10 mouse cellular contexts compared by ENCODE assay signal in genomic region chr1:74249331-74249980, GRCm38 (mm10). TPM values are rescaled to one million over a fixed set of nuclear protein-coding genes. Genes with fewer than 3 reads are reported as not detected.
A peak's percentile ranks its signal among the peaks of the same experiment; 100 is the strongest.
DNase-seq lines count a peak whose midpoint lies in the region; ATAC-seq lines count a peak whose summit lies in the region.
"Had no signal": no experiment of that assay in that cellular context is flagged by ENCODE, and none has a peak within 500 bp of the region (broad histone marks: within the 10 kb centered on the region; RNA-seq: fewer than 3 reads in every experiment).

No protein-coding gene starts in this region.

- ATAC-seq in liver, embryonic 12.5 days: peak; percentile 59; the same call in 1 of the 2 replicates
- ATAC-seq in forebrain, embryonic 16.5 days: no peak

- H3K27me3 ChIP-seq in liver, embryonic 12.5 days (replicated peaks): no peaks in the 10 kb centered on the region
- no peaks in the 10 kb centered on the region for H3K27me3 ChIP-seq in forebrain, embryonic 16.5 days (replicated peaks; ENCODE audit: control insufficient read depth, insufficient read depth, low read length)

- no peaks in the 10 kb centered on the region for H3K9me3 ChIP-seq in liver, embryonic 12.5 days (replicated peaks)
- no peaks in the 10 kb centered on the region for H3K9me3 ChIP-seq in forebrain, embryonic 16.5 days (ENCODE audit: control insufficient read depth, low read length)

- DNase-seq in urinary bladder, postnatal 14 days (ENCODE audit: low spot score): peak; percentile 23
- no peak for DNase-seq in urinary bladder, postnatal 10 days (ENCODE audit: low spot score)
- DNase-seq in heart, postnatal 4 days: peak; percentile 17
- DNase-seq in right cerebral cortex, postnatal 4 days: no peak
- no peak for DNase-seq in adrenal gland, adult 8-10 months
- DNase-seq in layer of hippocampus, adult 8-10 months (ENCODE audit: low spot score in 2 of 2): no peak

- H3K4me2 ChIP-seq in liver, embryonic 12.5 days: 0 out of 2 replicates have a peak overlapping the region, but pooled peaks have one; percentile 15
- no peak overlapping the region for H3K4me2 ChIP-seq in forebrain, embryonic 16.5 days (ENCODE audit: low read length)

- peaks cover 86% of the 10 kb centered on the region for H3K36me3 ChIP-seq in liver, embryonic 12.5 days
- H3K36me3 ChIP-seq in forebrain, embryonic 16.5 days (ENCODE audit: control insufficient read depth, insufficient read depth): peaks cover 39% of the 10 kb centered on the region

- no peak overlapping the region for H3K4me3 ChIP-seq in liver, embryonic 12.5 days
- no peak overlapping the region for H3K4me3 ChIP-seq in forebrain, embryonic 16.5 days (replicated peaks; ENCODE audit: low read length)

- WGBS in liver, embryonic 12.5 days (ENCODE audit: insufficient replicate concordance): 50% methylated on average over 5 of the region's 5 CpGs
- 72% methylated on average over 5 of the region's 5 CpGs for WGBS in forebrain, embryonic 16.5 days

- peaks cover 49% of the 10 kb centered on the region for H3K4me1 ChIP-seq in liver, embryonic 12.5 days
- no peaks in the 10 kb centered on the region for H3K4me1 ChIP-seq in forebrain, embryonic 16.5 days (replicated peaks; ENCODE audit: control insufficient read depth, insufficient read depth, low read length)

- no peak overlapping the region for H3K9ac ChIP-seq in liver, embryonic 12.5 days
- no peak overlapping the region for H3K9ac ChIP-seq in forebrain, embryonic 16.5 days (replicated peaks; ENCODE audit: low read depth, low read length)

- H3K27ac ChIP-seq in liver, embryonic 12.5 days: peak overlapping the region; percentile 66
- H3K27ac ChIP-seq in forebrain, embryonic 16.5 days (ENCODE audit: low read length): no peak overlapping the region

RNA-seq across cellular contexts. Expression of gene Arpc2, which starts 13.6 kb away (rescaled TPM):
- 100 to 1,000 TPM; 246 to 249 TPM for total RNA-seq in heart, postnatal 4 days (2021)
- 268 and 269 TPM in 2 replicates for polyA plus RNA-seq in liver, embryonic 12.5 days (2016; fragmentation: Nextera tagmentation; extraction: Ambion mirVana)
- total RNA-seq in adrenal gland, adult 8-10 months (2022): 100 to 1,000 TPM; 171 to 184 (median 181) TPM
- 413 and 455 TPM in 2 replicates for polyA plus RNA-seq in forebrain, embryonic 16.5 days (2015; fragmentation: Nextera tagmentation; extraction: Ambion mirVana)
- total RNA-seq in layer of hippocampus, adult 8-10 months (2022): 100 to 1,000 TPM; 324 to 350 (median 341) TPM

RNA-seq across cellular contexts. Expression of gene Gpbar1, which starts 28.9 kb away (rescaled TPM):
- total RNA-seq in heart, postnatal 4 days (2021): not detected
- 1.2 and 1.5 TPM in 2 replicates for polyA plus RNA-seq in liver, embryonic 12.5 days (2016; fragmentation: Nextera tagmentation; extraction: Ambion mirVana)
- not detected for total RNA-seq in adrenal gland, adult 8-10 months (2022)
- polyA plus RNA-seq in forebrain, embryonic 16.5 days (2015; fragmentation: Nextera tagmentation; extraction: Ambion mirVana): 0.20 TPM in 1 of 2 replicates, not detected in the other
- not detected for total RNA-seq in layer of hippocampus, adult 8-10 months (2022)
- total RNA-seq: adrenal gland, adult 18-20 months had no signal

RNA-seq across cellular contexts. Expression of gene Aamp, which starts 35.1 kb away (rescaled TPM):
- total RNA-seq in heart, postnatal 4 days (2021): 100 to 1,000 TPM; 103 to 105 TPM
- polyA plus RNA-seq in liver, embryonic 12.5 days (2016; fragmentation: Nextera tagmentation; extraction: Ambion mirVana): 119 and 120 TPM in 2 replicates
- 100 to 1,000 TPM; 174 to 226 (median 192) TPM for total RNA-seq in adrenal gland, adult 8-10 months (2022)
- polyA plus RNA-seq in forebrain, embryonic 16.5 days (2015; fragmentation: Nextera tagmentation; extraction: Ambion mirVana): 216 and 225 TPM in 2 replicates
- total RNA-seq in layer of hippocampus, adult 8-10 months (2022): 100 to 1,000 TPM; 150 to 159 (median 154) TPM

RNA-seq across cellular contexts. Expression of gene Pnkd, which starts 35.3 kb away (rescaled TPM):
- 100 to 1,000 TPM; 198 to 211 TPM for total RNA-seq in heart, postnatal 4 days (2021)
- polyA plus RNA-seq in liver, embryonic 12.5 days (2016; fragmentation: Nextera tagmentation; extraction: Ambion mirVana): 45.7 and 48.7 TPM in 2 replicates
- total RNA-seq in adrenal gland, adult 8-10 months (2022): 10 to 100 TPM; 68.1 to 76.1 (median 74.6) TPM
- 98.4 and 105 TPM in 2 replicates for polyA plus RNA-seq in forebrain, embryonic 16.5 days (2015; fragmentation: Nextera tagmentation; extraction: Ambion mirVana)
- total RNA-seq in layer of hippocampus, adult 8-10 months (2022): 100 to 1,000 TPM; 170 to 190 (median 177) TPM

RNA-seq across cellular contexts. Expression of gene Cxcr1, which starts 55.0 kb away (rescaled TPM):
- total RNA-seq in heart, postnatal 4 days (2021): not detected
- polyA plus RNA-seq in liver, embryonic 12.5 days (2016; fragmentation: Nextera tagmentation; extraction: Ambion mirVana): not detected in 2 replicates
- under 1 TPM in 1 of 4 experiments, not detected in 3; 0.27 TPM for total RNA-seq in adrenal gland, adult 8-10 months (2022)
- polyA plus RNA-seq in forebrain, embryonic 16.5 days (2015; fragmentation: Nextera tagmentation; extraction: Ambion mirVana): not detected in 2 replicates
- under 1 TPM in 1 of 4 experiments, not detected in 3; 0.34 TPM for total RNA-seq in layer of hippocampus, adult 8-10 months (2022)
- total RNA-seq: adrenal gland, adult 18-20 months had no signal
- polyA plus RNA-seq: urinary bladder, adult 2 months had no signal

Comparison
In these comparisons a context has a peak if more than half of its experiments do, and no peak if none do; other contexts are left out.
1. DNase-seq: peak in urinary bladder, postnatal 14 days (single experiment) and heart, postnatal 4 days (single experiment); none in urinary bladder, postnatal 10 days (single experiment), right cerebral cortex, postnatal 4 days (single experiment), adrenal gland, adult 8-10 months (single experiment) and layer of hippocampus, adult 8-10 months (0 of 2).